Comparison of ENCODE assay signal across 12 mouse cellular contexts in the genomic region with DNA sequence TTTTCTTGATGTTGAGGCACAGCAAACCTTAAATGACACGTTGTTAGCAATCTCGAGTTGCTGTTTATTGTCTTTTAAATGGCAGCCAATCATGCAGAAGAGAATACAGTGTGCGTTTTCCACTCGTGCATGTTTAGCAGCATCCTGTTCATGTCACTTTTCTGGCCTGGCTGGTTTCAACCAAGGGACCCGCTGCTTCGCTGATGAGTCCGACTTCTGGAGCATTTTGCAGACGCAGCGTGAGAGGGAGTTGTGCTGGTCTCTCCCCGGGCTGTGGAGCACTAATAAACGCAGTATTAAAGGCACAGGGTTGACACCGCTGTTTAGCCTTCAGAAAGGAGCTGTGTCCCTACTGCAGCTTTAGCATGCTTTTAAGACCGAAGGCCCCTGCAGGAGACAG.
DNase-seq lines count a peak whose midpoint lies in the region; ATAC-seq and TF ChIP-seq lines count a peak whose summit lies in the region.
"Had no signal": no experiment of that assay in that cellular context is flagged by ENCODE, and none has a peak within 500 bp of the region (broad histone marks: within the 10 kb centered on the region; RNA-seq: fewer than 3 reads in every experiment).

No protein-coding gene starts in this region.

- TF ChIP-seq CTCF in hindbrain, postnatal 0 days (IDR thresholded peaks at IDR 0.05; ENCODE audit: low read depth), result 0 out of 2 replicates have a peak, but pooled peaks have one; percentile 3
- no peak for TF ChIP-seq CTCF in liver, postnatal 0 days (IDR thresholded peaks at IDR 0.05; ENCODE audit: low read depth)

- peak overlapping the region; percentile 4; the same call in 1 of the 2 replicates for H3K27ac ChIP-seq in forebrain, embryonic 12.5 days
- no peak overlapping the region for H3K27ac ChIP-seq in hindbrain, postnatal 0 days
- no peak overlapping the region for H3K27ac ChIP-seq in midbrain, embryonic 16.5 days (ENCODE audit: low read length)
- no peak overlapping the region for H3K27ac ChIP-seq in liver, postnatal 0 days (ENCODE audit: low read depth)
- H3K27ac ChIP-seq in liver, embryonic 12.5 days, result no peak overlapping the region

- H3K36me3 ChIP-seq in forebrain, embryonic 12.5 days (replicated peaks), result no peaks in the 10 kb centered on the region
- H3K36me3 ChIP-seq in hindbrain, postnatal 0 days (ENCODE audit: insufficient read depth, low read length), result no peaks in the 10 kb centered on the region
- H3K36me3 ChIP-seq in midbrain, embryonic 16.5 days (ENCODE audit: control insufficient read depth, insufficient read depth, low read length), result no peaks in the 10 kb centered on the region
- H3K36me3 ChIP-seq in liver, postnatal 0 days (replicated peaks; ENCODE audit: insufficient read depth, low read length), result no peaks in the 10 kb centered on the region
- H3K36me3 ChIP-seq in liver, embryonic 12.5 days, result no peaks in the 10 kb centered on the region

- DNase-seq in cerebellum, postnatal 10 days, result peak; percentile 25 to 36
- no peak for DNase-seq in cerebellum, adult 11-12 months
- peak; percentile 38 for DNase-seq in hindbrain, postnatal 0 days (ENCODE audit: low spot score)
- no peak for DNase-seq in liver, postnatal 0 days
- no peak for DNase-seq in spleen, postnatal 4 days (ENCODE audit: low spot score in 2 of 2)
- DNase-seq: heart, postnatal 36 days; lung, postnatal 14 days; right cerebral cortex, postnatal 14 days had no signal

- H3K4me2 ChIP-seq in forebrain, embryonic 12.5 days, result no peak overlapping the region
- peak overlapping the region; percentile 27; the same call in 1 of the 2 replicates for H3K4me2 ChIP-seq in hindbrain, postnatal 0 days (ENCODE audit: low read depth, low read length)
- H3K4me2 ChIP-seq in midbrain, embryonic 16.5 days (ENCODE audit: low read length), result peak overlapping the region; percentile 23; the same call in 1 of the 2 replicates
- H3K4me2 ChIP-seq in liver, postnatal 0 days (ENCODE audit: low read depth, low read length), result no peak overlapping the region
- H3K4me2 ChIP-seq in liver, embryonic 12.5 days, result no peak overlapping the region

- no peak for TF ChIP-seq EP300 in liver, postnatal 0 days (IDR thresholded peaks at IDR 0.05; ENCODE audit: low read depth)

- H3K4me1 ChIP-seq in forebrain, embryonic 12.5 days, result peaks cover 27% of the 10 kb centered on the region
- no peaks in the 10 kb centered on the region; the same call in 1 of the 2 replicates for H3K4me1 ChIP-seq in hindbrain, postnatal 0 days (ENCODE audit: insufficient read depth, low read length)
- peaks cover 2% of the 10 kb centered on the region; the same call in 1 of the 2 replicates for H3K4me1 ChIP-seq in midbrain, embryonic 16.5 days (ENCODE audit: control insufficient read depth, insufficient read depth, low read length)
- H3K4me1 ChIP-seq in liver, postnatal 0 days (ENCODE audit: insufficient read depth), result peaks cover 5% of the 10 kb centered on the region; the same call in 1 of the 2 replicates
- peaks cover 10% of the 10 kb centered on the region; the same call in 1 of the 2 replicates for H3K4me1 ChIP-seq in liver, embryonic 12.5 days

- WGBS in forebrain, embryonic 12.5 days, result 30% methylated on average over 13 of the region's 13 CpGs
- WGBS in hindbrain, postnatal 0 days, result 12% methylated on average over 13 of the region's 13 CpGs
- WGBS in midbrain, embryonic 16.5 days, result 23% methylated on average over 13 of the region's 13 CpGs
- 73% methylated on average over 13 of the region's 13 CpGs for WGBS in liver, postnatal 0 days (ENCODE audit: insufficient replicate concordance)
- 71% methylated on average over 13 of the region's 13 CpGs for WGBS in liver, embryonic 12.5 days (ENCODE audit: insufficient replicate concordance)

- no peak overlapping the region for H3K9ac ChIP-seq in forebrain, embryonic 12.5 days
- H3K9ac ChIP-seq in hindbrain, postnatal 0 days (replicated peaks; ENCODE audit: low read length), result no peak overlapping the region
- H3K9ac ChIP-seq in midbrain, embryonic 16.5 days (ENCODE audit: low read depth, low read length), result no peak overlapping the region
- H3K9ac ChIP-seq in liver, postnatal 0 days (replicated peaks), result no peak overlapping the region
- no peak overlapping the region for H3K9ac ChIP-seq in liver, embryonic 12.5 days

- H3K4me3 ChIP-seq in forebrain, embryonic 12.5 days (replicated peaks), result no peak overlapping the region
- H3K4me3 ChIP-seq in hindbrain, postnatal 0 days (ENCODE audit: low read length), result no peak overlapping the region
- H3K4me3 ChIP-seq in midbrain, embryonic 16.5 days (ENCODE audit: low read depth, low read length), result no peak overlapping the region
- no peak overlapping the region for H3K4me3 ChIP-seq in liver, postnatal 0 days (ENCODE audit: low read depth, low read length)
- H3K4me3 ChIP-seq in liver, embryonic 12.5 days, result no peak overlapping the region

- ATAC-seq in forebrain, embryonic 12.5 days (ENCODE audit: low FRiP score), result 0 out of 2 replicates have a peak, but pooled peaks have one; percentile 30
- no peak for ATAC-seq in hindbrain, postnatal 0 days
- peak; percentile 36; the same call in 1 of the 2 replicates for ATAC-seq in midbrain, embryonic 16.5 days
- ATAC-seq in liver, postnatal 0 days, result no peak
- no peak for ATAC-seq in liver, embryonic 12.5 days
- ATAC-seq: activated CD4-positive, CD25-positive, alpha-beta regulatory T cell, adult 4 months had no signal

- H3K27me3 ChIP-seq in forebrain, embryonic 12.5 days, result peaks cover 82% of the 10 kb centered on the region
- no peaks in the 10 kb centered on the region for H3K27me3 ChIP-seq in hindbrain, postnatal 0 days (ENCODE audit: insufficient read depth, low read length)
- no peaks in the 10 kb centered on the region for H3K27me3 ChIP-seq in midbrain, embryonic 16.5 days (ENCODE audit: control insufficient read depth, insufficient read depth, low read depth, low read length)
- H3K27me3 ChIP-seq in liver, postnatal 0 days (ENCODE audit: insufficient read depth, low read length), result no peaks in the 10 kb centered on the region
- no peaks in the 10 kb centered on the region for H3K27me3 ChIP-seq in liver, embryonic 12.5 days (replicated peaks)

- H3K9me3 ChIP-seq in forebrain, embryonic 12.5 days, result no peaks in the 10 kb centered on the region
- no peaks in the 10 kb centered on the region for H3K9me3 ChIP-seq in hindbrain, postnatal 0 days (ENCODE audit: low read length)
- H3K9me3 ChIP-seq in midbrain, embryonic 16.5 days (replicated peaks; ENCODE audit: control insufficient read depth, low read length, poor library complexity, severe bottlenecking), result no peaks in the 10 kb centered on the region
- no peaks in the 10 kb centered on the region for H3K9me3 ChIP-seq in liver, postnatal 0 days (ENCODE audit: low read length)
- no peaks in the 10 kb centered on the region for H3K9me3 ChIP-seq in liver, embryonic 12.5 days (replicated peaks)

Comparison
In these comparisons a context has a peak if more than half of its experiments do, and no peak if none do; other contexts are left out.
1. DNase-seq: peak in cerebellum, postnatal 10 days (2 of 2) and hindbrain, postnatal 0 days (single experiment); none in cerebellum, adult 11-12 months (single experiment), liver, postnatal 0 days (single experiment) and spleen, postnatal 4 days (0 of 2).
2. ATAC-seq: peak in forebrain, embryonic 12.5 days (single experiment) and midbrain, embryonic 16.5 days (single experiment); none in hindbrain, postnatal 0 days (single experiment), liver, postnatal 0 days (single experiment) and liver, embryonic 12.5 days (single experiment).
3. H3K4me2 ChIP-seq: peak in hindbrain, postnatal 0 days (single experiment) and midbrain, embryonic 16.5 days (single experiment); none in forebrain, embryonic 12.5 days (single experiment), liver, postnatal 0 days (single experiment) and liver, embryonic 12.5 days (single experiment).